Mouse (Mus musculus): ENCODE results near the gene Cd276.
A peak's percentile ranks its signal among the peaks of the same experiment; 100 is the strongest.

The Cd276 gene

DNA sequence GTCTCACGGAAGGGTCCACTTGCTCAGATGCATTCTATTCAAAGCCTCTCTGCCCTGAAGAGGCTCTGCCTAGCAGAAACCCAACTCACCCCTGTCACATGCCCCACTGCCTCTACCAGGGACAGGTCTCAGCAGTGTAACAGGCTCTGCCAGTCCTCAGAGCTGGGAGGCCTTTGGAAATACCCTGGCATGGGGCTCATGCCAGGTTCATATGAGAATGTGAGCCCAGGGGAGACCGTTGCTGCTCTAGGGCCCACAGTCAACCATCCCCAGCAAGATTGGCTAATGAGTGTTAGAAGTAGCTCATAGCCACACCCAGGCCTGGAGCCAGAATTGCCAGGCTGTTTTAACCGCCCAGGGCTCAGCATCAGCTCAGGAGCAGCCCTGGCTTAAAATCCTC lies 5.5 kb downstream of the Cd276 start:
- no peak for DNase-seq

DNA sequence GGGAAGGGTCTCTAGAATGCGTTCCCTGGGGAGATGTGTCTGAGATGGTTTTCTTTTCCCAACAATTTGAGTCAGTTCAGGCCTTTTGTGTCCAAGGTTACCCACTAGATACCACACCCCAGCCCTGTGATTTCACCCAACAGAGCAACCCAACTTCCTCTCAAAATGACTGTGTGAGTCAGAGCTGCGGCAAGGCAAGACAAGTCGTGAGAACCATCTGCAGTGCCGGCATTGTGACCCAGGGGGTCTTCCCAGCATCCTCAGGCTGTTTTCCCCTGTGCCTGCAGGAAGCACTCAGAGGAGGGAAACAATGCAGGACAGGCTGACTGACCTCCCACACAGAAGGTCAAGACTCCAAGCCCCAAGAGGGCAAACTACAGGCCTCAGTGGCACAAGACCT lies 6.3 kb downstream of the Cd276 start:
- DNase-seq, result no peak

DNA sequence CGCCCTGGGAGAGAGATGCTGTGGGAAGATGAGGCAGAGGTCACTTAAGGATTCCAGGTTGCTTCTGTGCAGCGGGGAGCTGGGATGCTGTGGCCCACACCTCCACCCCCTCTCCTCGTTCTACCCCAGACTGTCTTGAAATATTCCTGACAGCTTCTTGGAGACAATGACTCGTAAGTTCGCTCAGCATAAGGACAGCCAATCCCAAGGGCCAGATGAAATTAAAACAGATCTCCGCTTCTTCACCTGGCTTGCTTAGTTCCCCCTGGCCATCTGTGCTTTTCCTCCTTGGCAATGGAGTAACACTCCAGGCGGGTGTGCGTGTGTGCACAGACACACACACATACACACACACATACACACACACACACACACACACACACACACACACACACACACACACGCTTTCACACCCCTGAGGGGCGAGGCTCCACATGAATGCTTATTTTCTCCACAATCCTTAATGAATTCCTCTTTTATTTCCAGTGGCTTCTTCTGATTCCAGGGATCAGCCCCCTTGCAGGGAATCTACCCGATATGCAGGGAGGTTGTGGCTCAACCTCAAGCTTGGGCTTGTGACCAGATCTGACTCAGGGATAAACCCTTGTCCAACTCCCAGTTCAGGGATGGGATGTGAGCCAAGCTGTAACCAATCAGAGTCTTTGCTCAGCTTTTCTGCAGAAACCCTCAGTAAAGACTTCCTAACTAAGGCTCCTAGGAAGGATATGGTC lies 8.4 kb downstream of the Cd276 start:
- peak; percentile 31 for DNase-seq

DNA sequence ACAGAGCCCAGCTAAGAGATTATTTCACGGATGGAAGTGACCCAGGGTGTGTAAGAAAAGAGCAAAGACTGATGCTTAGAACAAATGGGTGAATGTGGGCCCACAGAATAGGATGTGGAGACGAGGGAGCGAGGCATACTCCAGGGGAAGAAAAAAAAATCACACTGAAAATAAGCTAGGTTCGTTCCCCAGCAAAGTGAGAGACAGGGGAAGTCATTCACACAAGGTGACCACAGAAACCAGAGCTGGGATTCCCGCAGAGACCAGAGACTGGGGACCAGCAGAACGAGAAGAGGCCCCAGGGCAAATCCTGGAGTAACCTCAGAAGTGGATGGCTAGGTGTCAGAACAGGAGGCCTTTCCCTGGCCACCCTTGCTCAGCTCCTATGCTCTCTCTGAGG lies 9.8 kb downstream of the Cd276 start:
- DNase-seq, result no peak

DNA sequence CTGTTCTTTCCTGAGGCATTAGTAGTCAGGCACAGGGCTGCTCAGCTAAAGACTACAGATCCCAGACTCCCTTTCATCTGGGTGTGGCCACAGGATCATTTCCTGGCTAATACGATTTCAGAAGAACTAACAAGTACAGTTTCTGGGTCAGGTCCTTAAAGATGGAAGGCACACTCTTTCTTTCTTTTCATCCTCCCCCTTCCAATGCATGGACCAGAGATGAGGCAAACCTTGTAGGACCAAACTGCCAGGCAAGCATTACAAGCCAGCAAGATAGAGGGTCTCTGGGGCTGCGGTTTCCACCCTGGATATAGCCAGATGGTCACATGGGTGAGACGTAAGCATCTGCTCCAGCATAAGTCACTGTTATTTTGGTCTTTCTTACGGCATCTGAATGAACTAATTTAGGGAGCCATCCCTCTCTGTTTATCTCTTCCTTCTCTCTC lies 10.3 kb downstream of the Cd276 start:
- DNase-seq, result no peak

DNA sequence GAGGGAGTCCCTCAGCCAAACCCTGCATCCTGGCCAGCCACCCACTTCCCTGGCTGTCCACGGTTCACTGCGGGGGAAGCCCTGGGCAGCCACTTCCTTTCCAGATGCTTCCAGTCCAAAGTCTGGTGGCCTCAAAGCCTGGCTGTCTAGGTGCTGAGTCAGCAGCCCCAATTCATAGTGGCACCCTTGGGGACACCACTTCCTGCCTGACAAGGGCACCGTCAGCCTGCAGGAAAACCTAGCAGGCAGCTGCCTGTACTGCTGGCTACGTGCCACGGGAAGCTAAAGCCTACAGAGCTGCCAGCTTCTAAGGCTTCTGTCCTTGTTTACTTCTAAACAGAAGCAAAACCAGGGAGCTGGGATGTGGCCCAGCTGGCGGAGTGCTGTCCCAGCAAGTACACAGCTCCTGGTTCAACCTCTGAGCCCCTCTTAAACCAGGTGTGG lies 13.3 kb downstream of the Cd276 start:
- DNase-seq, result peak; percentile 92

DNA sequence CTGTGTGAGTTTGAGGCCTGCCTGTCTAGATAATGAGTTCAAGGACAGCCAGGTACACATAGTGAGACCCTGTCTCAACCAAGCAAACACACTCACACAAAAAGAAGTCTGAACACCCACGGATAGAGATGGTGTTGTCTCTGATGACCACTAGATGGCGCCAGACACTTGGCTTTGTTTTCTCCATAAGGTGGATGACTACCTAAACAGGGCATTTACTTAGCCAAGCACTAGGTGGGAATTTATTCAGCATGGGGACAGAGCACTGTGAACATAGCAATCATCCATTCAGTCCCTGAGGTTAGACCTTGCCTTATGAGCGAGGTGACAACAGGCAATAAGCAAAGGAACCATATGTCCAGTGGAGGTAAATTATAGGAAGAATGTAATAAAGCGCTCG lies 15.4 kb downstream of the Cd276 start:
- DNase-seq, result peak; percentile 47

DNA sequence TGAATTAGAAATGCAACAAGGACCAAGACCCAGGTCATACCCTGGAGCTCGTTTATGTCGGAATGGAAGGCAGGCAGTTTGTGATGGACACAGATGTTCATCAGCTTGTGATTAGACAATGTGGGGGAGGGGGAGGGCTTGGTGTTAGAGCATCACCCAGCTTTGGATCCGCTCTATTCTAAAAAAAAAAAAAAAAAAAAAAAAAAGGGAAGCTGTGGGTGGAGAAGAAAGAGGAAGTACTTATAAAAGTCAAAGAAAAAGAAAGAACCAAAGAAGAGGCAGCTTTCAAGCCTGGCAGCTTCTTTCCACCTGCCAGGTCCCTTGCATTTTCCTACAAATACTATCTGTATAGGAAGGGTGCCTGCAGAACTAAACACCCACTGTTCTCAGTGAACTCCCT lies 17.5 kb downstream of the Cd276 start:
- no peak for DNase-seq

DNA sequence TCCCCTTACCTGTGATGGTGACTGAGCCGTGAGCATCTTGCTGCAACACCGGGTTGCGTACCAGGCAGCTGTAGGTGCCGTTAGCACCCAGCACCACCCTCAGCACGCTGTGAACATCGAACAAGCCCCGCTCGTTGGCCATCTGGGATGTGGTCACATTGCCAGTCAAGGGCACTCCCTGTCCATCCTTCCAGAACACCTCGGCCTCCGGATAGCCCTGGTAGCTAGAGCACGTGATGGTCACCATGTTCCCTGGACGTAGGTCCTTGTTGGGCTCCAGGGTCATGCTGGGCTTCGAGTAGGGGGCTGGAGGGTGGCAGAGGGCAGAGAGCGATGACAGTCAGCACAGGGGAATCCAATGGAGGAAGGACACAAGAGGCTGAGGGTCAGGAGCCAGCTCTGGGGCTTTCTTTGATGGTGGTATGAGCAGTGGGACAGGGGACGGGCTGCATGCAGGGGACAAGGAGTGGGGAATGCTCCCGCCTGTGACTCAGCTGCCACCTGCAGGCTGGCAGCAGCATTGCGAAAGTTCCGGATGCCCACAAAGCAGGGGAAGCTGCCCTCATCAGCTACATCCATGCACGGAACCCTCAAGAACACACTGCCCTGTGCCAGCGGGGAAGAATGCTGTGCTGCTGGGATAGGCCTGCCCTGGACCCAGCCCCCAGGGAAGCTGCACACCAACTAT lies 19.6 kb downstream of the Cd276 start:
- peak; percentile 47 for DNase-seq

DNA sequence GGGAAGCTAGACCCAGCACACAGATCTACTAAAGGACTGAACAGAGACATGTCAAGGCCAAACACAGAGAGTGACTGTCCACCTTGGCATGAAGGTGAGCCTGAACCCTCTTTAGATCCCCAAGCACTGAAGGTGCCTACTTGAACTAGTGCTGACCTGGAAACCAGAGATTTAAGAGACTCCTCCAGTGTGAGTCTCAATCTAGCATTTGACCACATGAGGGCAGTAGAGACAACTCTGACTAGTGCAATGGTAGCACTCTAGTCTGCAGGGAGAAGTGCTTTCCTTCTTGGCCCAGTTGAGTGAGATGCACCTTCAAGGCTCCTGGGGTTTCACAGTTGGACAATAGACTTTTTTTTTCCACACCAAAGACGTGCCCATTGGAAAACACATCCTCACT lies 20.5 kb downstream of the Cd276 start:
- peak; percentile 31 for DNase-seq

DNA sequence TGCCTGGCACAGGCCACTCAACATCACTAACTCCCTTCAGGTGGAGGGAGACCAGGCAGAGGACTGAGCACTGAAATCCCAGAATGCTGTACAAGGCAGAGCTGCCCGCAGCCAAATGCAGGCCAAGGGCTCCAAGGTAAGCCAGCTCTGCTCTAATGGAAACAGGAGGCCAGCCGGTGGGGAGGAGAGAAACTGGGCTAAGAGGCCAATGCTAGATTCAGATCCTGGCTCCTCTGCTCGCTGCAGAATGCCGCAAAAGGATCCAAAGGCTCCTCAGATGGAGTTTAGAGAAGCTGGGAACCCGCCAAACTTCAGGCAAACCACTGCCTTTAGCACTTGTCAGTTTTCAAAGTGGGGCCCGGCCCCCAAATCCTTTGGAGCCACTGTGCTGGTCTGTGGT lies 21.9 kb downstream of the Cd276 start:
- peak; percentile 29 for DNase-seq

DNA sequence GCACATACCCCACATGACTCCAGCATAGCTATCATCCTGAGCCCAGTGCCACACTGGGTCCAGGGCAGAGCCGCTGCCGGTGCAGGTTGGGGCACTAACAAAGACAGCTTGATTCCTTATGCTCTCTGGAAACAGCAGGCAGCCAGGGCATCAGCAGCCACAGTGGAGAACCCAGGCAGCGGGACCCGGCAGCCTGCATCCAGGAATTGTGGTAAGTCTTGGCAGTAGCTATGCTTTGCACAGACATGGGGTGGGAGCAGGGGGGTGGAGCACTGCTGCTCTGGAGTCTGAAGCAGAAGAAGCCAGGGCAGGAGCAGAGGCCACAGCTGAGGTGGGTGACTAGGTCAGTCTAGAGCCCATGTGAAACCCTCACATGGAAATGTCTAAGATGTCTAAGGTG lies 23.0 kb downstream of the Cd276 start:
- DNase-seq, result no peak

DNA sequence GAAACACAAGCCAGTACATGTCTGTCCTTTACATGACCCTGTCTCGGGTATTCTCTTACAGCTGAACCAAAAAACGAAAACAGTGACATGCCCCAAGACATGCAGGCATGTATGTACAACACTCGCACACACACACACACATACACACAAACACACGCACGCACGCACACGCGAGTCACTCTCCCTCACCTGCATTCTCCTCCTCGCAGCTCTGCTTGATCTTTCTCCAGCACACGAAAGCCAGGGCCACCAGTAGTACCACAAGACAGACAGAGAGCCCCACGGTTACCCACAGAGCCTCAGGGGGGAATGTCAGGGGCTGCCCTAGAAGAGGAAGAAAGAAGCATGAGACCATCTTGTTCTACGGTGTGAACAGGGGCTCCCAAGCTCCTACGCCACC lies 24.8 kb downstream of the Cd276 start:
- DNase-seq, result no peak

DNA sequence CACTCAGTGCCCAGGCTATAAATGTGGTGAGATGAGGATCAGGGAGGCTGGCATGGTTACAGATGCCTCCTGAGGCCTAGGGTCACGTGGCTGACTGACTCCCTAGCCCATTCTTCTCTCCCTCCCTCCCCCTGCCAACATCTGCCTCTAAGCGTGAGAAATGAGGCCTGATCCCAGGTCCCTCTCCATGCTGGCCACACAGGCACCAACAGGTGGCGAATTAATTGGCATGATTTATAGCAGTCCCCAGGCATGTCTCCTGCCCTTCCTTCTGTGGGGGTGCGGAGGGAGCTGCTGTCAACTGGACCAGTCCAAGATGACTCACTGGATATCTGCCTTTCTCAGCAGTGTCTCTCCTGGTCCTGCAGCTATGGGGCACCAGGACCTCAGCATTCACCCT lies 27.4 kb downstream of the Cd276 start:
- no peak for DNase-seq

DNA sequence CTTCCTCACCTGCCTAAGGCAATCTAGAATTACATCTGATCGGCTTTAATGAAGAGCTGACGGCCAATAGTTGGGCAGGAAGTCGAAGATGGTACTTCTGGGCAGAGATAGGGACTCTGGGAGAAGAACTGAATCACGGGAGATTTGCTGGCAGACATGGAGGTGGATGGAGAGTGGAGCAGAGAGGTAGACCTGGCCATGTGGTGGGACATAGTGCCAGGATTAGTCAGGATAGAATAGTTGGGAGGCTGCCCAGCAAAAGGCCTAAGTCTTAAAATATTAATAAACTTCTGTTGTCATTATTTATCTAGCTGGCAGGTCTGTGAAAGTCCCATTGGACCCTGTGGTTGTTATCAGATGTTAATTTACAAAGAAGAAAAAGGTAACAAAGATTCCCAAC lies 30.1 kb downstream of the Cd276 start:
- no peak for DNase-seq

DNA sequence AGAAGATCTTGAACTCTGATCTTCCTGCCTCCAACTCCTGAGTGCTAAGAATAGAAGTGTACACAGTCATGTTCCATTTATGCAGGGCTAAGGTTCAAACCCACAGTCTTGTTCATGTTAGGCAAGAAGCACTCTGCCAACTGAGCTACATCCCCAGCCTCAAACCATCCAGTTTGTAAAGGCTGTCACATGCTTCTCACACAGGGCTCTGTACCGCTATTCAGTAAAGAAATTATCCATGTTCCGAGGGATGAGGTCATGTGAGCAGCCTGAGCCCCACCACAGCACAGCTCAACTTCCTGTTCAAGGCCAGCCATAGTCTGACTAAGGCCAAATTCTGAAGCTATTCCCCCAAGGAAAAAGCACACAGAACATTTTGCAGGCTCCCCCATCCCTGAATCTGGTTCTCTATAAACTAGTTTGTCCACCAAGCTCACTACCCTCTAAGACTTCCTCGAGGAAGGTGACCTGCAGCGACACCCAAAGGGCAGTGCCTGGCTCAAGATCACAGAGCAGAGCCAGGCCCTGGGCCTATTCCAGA lies 33.3 kb downstream of the Cd276 start:
- DNase-seq, result no peak

DNA sequence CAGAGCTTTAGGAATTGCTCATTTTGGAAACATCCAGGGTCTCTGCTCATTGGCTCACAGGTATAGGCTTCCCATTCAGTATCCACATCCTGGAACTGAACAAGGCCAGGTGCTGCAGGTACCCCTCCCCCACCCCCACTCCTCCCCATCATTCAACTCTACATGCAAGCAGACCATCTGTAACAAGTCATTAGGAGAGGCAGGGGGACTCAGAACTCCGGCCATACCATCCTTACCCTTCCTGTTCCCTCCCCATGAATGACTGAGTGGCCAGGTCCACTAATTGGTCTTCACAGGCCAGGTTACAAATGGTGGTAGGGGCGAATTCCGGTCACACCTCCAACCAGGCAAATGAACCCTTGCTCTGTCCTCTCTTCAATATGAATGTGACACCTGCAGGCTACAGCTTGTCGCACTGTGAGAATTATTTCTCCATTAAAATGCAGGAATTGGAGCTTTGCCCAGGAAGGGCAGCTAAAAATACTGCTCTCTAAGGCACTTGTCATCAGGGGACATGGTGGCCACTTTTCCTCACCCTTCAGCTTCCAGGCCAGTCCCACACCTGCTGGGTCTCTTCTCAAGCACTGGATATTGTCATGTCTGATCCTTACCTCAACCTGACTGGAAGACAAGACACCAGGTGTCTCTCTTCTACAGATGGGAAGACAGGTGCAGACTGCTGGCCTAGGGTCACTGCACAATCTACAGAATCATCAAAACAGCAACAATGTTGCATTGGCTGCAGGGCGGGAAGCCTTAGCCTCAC lies 34.2 kb downstream of the Cd276 start:
- no peak for DNase-seq

DNA sequence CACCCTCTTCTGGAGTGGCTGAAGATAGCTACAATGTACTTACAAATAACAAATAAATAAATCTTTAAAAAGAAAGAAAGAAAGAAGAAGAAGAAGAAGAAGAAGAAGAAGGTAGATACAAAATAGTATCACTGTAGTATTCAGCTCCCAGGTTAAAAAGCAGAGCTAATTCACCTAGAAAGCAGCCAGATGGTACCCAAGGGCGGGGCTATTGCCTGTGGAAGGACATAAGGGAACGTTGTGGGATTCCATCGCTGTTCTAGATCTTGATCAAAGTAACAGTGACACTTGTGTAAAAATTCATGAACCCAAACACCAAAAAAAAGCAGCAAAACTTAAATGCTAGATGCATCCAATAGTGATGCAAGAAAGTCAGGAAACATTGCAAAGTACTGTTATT lies 35.3 kb downstream of the Cd276 start:
- no peak for DNase-seq

DNA sequence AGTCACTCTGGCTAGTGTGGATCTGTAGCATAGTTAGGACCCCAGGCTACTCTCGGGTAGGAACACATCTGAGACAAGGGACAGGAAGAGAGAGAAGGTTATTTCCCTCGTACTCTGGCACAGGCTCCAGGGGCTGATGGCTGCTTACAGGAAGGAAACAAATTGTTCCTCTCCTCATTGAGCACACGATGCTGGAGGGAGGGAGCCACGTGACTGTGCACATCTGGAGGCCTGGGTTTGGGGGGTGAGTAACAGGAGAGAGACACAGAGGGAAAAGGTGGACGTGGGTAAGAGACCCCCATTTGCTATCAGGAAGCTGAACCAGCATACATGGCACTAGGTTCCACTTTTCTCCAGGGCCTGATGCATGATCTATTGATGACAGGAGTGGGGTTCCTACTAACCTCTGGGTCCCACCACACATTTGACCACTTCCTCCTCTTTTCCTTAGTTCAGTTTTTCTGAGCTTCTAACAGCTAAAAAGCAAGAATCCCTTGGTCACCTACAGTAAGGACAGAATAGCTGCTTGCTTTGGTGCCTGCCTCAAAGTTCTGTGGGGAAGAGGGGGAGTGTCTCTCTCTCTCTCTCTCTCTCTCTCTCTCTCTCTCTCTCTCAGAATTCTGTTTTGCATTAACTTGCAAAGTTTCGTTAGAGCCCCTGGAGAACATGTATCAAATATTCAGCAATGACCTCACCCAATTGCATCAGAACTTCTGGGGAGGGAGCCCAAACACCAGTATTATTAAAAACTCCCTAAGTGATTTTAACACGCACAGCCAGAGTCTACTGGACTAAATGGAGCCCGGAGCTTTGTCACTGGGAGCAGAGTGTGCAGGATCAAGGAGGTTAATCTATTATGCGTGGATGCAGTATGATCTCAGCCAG lies 37.1 kb downstream of the Cd276 start:
- DNase-seq, result no peak

DNA sequence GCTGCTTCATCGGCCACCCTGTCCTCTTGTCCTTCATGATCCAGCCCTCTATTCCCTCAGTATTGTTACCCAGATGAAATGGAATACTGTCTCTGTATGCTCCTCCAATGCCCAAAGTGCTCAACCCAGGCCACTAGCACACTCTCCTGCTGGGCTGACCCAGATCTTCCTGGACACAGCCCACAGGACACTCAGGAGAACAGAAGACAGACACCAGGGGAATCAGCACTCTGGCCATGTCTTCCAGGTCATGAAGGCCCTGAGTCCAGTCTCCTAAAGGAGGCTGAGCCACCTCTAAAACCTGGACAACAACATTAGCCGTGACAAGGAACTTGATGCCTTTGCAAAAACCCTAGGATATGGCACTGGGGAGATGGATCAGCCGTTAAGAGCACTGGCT lies 38.8 kb downstream of the Cd276 start:
- no peak for DNase-seq

DNA sequence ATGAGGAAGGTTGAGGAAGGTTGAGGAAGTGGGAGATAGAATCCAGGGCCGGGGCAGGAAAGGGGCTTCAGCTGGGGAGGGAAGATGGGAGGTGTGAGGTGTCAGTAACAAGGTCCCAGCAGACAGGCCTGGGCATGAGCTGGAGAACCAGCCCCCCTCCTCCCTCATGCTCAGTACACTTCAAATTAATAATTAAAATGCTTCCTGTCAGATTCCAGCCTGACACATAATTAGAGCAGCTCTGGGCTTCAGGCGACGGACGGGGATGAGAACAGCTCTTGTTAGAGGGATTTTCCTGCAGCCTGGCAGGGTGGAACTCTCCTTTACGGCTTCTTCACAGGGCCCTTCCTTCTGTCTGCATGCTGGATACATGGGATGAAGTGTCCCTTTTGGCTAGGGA lies 41.5 kb downstream of the Cd276 start:
- DNase-seq, result no peak

DNA sequence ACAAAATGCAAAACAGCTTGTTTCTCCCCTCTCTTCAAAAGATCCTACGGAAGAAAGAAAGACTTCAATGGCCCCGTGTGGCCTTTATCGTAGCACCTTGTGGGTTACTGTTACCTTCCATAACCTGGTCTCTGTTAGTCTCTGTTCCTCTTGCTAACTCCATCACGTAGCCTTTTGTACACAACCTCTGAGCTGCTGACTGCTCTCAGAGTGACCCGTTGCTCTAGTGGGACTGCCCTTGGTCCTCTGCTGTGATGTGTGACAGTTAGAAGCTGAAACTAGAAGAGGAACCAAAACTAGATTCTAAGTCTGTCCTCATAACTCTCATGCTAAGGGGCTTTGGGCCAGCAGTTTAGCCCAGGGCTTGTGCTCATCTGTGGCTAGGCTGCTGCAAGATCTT lies 44.8 kb downstream of the Cd276 start:
- DNase-seq, result no peak

All from right cerebral cortex, postnatal 14 days (tissue).